Mouse (Mus musculus): ENCODE measurements around the gene Rbm15b. TPM values are rescaled to one million over a fixed set of nuclear protein-coding genes. Genes with fewer than 3 reads are reported as not detected.

The Rbm15b gene
- polyA plus RNA-seq, 1 experiment from 2014 or later: 19.9 TPM

GRCm38 (mm10) chr9:106882176-106882575 lies 5.1 kb downstream of the Rbm15b start:
- Histone ChIP-seq H3K4me1 (peaks cover 51% of the 10 kb centered on the region), H3K4me2 (replicated peaks) (no peak overlapping the region), H3K9me3 (no peaks in the 10 kb centered on the region), H3K36me3 (peaks cover 55% of the 10 kb centered on the region), H3K27me3 (no peaks in the 10 kb centered on the region), H3K9ac (replicated peaks) (no peak overlapping the region), H3K4me3 (no peak overlapping the region), H3K27ac (replicated peaks) (no peak overlapping the region)
- 69% methylated on average over 4 of the region's 4 CpGs for WGBS
- no peak for ATAC-seq (replicated peaks)

DNA sequence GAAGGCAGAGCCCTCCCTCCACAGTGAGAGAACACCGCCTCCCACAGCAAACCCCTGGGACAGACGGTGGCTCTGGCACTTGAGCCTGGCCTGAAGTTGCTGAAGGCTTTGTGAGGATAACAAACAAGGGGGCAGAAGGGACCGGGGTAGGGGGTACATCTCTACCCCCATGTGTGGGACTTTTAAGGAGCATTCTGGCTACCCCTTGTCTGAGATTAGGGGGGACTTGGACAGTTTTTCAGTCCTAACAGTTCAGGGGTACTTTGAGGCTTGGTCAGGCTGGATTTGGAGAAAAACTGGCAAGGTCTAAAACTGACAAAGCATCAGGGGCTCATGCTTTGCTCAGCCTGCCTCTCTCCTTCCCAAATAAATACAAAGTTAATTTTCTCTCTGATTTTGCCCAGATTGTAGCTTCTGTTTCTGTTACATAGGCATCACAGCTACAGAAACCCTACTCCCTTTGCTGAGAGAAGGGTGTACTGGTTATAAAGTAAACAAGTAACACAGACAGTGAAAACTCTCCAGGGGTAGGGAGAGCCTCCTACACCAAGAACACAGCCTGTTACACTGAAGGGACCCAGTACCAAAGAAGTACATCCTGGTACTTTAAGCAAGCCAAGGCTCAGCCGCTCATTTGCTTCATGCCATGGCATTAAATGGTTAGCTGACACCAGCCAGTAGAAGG lies 6.0 kb downstream of the Rbm15b start:
- Histone ChIP-seq H3K4me1 (peaks cover 51% of the 10 kb centered on the region), H3K4me3 (no peak overlapping the region), H3K36me3 (peaks cover 63% of the 10 kb centered on the region), H3K27ac (replicated peaks) (no peak overlapping the region), H3K9me3 (no peaks in the 10 kb centered on the region), H3K4me2 (replicated peaks) (no peak overlapping the region), H3K9ac (replicated peaks) (no peak overlapping the region), H3K27me3 (no peaks in the 10 kb centered on the region)
- WGBS: 69% methylated on average over 4 of the region's 4 CpGs
- ATAC-seq (replicated peaks): no peak

DNA sequence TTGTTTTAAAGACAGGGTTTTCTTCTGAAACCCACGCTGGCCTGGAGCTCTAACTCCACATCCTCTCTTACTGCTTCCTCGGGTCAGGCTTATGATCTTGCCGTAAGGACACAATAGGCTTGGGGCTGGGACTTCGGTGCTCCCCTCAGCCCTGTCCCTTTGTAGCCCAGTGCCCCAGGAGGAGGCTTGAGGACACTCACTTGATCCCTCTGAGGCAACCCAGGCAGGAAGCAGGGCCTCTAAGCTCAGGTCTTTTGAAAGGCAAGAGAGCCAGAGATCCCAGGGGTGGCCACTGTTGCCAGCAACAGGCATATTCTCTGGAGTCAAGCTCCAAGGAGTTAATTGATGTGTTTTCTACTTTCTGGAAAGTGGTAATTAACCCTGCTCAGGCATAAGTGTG lies 7.8 kb downstream of the Rbm15b start:
- 49% methylated on average over 4 of the region's 4 CpGs for WGBS
- Histone ChIP-seq H3K27me3 (no peaks in the 10 kb centered on the region), H3K27ac (replicated peaks) (0 out of 2 replicates have a peak overlapping the region, but pooled peaks have one; percentile 27), H3K4me1 (peaks cover 38% of the 10 kb centered on the region), H3K9me3 (no peaks in the 10 kb centered on the region), H3K36me3 (peaks cover 80% of the 10 kb centered on the region), H3K4me2 (replicated peaks) (no peak overlapping the region), H3K9ac (replicated peaks) (no peak overlapping the region), H3K4me3 (no peak overlapping the region)
- no peak for ATAC-seq (replicated peaks)

- Histone ChIP-seq H3K9me3 (no peaks in the 10 kb centered on the region), H3K4me2 (replicated peaks) (no peak overlapping the region), H3K27me3 (no peaks in the 10 kb centered on the region), H3K27ac (replicated peaks) (no peak overlapping the region), H3K9ac (replicated peaks) (no peak overlapping the region), H3K4me3 (no peak overlapping the region), H3K4me1 (peaks cover 9% of the 10 kb centered on the region), H3K36me3 (peaks cover 75% of the 10 kb centered on the region)
- WGBS: 94% methylated on average over 3 of the region's 3 CpGs
- ATAC-seq (replicated peaks): no peak
Observed at GRCm38 (mm10) chr9:106876666-106877065, 10.6 kb downstream of the Rbm15b start.

DNA sequence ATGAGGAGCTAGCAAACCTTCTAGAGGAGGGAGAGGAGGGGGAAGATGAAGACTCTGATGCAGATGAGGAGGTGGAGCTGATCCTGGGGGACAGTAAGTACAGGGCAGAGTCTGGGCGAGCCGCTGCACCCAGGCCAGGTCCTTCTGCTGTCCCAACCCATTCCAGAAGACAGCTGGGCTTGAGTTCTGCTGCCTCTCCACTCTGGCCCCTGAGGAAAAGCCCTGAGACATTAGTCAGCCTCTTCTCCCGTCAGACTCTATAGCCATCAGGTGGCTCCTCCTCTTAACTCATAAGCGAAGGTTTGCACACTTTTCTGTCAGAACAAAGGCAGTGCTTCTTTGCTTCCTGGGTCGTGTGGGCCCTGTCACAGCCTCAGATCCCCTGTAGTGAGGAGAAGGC lies 13.0 kb downstream of the Rbm15b start:
- H3K27me3 ChIP-seq: no peaks in the 10 kb centered on the region
- peaks cover 60% of the 10 kb centered on the region for H3K36me3 ChIP-seq
- H3K27ac ChIP-seq (replicated peaks): no peak overlapping the region
- H3K9ac ChIP-seq (replicated peaks): no peak overlapping the region
- ATAC-seq (replicated peaks): no peak
- H3K9me3 ChIP-seq: no peaks in the 10 kb centered on the region
- no peaks in the 10 kb centered on the region for H3K4me1 ChIP-seq
- no peak overlapping the region for H3K4me3 ChIP-seq
- no peak overlapping the region for H3K4me2 ChIP-seq (replicated peaks)
- WGBS: 79% methylated on average over 5 of the region's 5 CpGs

DNA sequence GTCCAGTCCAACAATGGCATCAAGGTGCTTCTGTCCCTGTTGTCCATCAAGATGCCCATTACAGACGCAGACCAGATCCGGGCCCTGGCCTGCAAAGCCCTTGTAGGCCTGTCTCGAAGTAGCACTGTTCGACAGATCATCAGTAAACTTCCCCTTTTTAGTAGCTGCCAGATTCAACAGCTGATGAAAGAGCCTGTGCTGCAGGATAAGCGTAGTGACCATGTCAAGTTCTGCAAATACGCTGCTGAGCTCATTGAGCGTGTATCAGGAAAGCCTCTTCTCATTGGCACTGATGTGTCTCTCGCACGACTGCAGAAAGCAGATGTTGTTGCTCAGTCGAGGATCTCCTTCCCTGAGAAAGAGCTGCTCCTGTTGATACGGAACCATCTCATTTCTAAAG lies 29.2 kb downstream of the Rbm15b start:
- H3K27me3 ChIP-seq: no peaks in the 10 kb centered on the region
- no peaks in the 10 kb centered on the region for H3K9me3 ChIP-seq
- 92% methylated on average over 11 of the region's 11 CpGs for WGBS
- H3K4me2 ChIP-seq (replicated peaks): no peak overlapping the region
- ATAC-seq (replicated peaks): no peak
- H3K9ac ChIP-seq (replicated peaks): no peak overlapping the region
- no peak overlapping the region for H3K4me3 ChIP-seq
- H3K36me3 ChIP-seq: peaks cover 81% of the 10 kb centered on the region
- no peak overlapping the region for H3K27ac ChIP-seq (replicated peaks)
- no peaks in the 10 kb centered on the region for H3K4me1 ChIP-seq

DNA sequence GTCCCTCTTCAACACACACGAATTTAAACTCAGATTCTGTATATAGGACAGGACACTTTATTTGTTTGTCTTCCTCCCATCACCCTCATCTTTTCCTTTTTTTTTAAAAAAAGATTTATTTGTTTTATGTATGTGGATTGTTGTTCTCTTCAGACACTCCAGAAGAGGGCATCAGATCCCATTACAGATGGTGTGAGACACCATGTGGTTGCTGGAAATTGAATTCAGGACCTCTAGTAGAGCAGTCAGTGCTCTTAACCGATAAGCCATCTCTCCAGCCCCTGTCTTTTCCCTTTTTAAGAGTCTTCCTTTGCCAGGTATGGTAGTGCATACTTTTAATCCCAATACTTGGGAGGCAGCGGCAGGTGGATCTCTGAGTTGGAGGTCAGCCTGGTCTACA lies 30.6 kb downstream of the Rbm15b start:
- H3K27ac ChIP-seq (replicated peaks): no peak overlapping the region
- H3K36me3 ChIP-seq: peaks cover 82% of the 10 kb centered on the region
- no peak overlapping the region for H3K4me3 ChIP-seq
- no peak for ATAC-seq (replicated peaks)
- 85% methylated on average over 3 of the region's 3 CpGs for WGBS
- no peak overlapping the region for H3K9ac ChIP-seq (replicated peaks)
- no peaks in the 10 kb centered on the region for H3K4me1 ChIP-seq
- no peaks in the 10 kb centered on the region for H3K27me3 ChIP-seq
- no peaks in the 10 kb centered on the region for H3K9me3 ChIP-seq
- no peak overlapping the region for H3K4me2 ChIP-seq (replicated peaks)

- Histone ChIP-seq H3K27ac (replicated peaks) (no peak overlapping the region), H3K9ac (replicated peaks) (no peak overlapping the region), H3K4me2 (replicated peaks) (no peak overlapping the region), H3K9me3 (no peaks in the 10 kb centered on the region), H3K36me3 (peaks cover 75% of the 10 kb centered on the region), H3K27me3 (no peaks in the 10 kb centered on the region), H3K4me3 (no peak overlapping the region), H3K4me1 (no peaks in the 10 kb centered on the region)
- 97% methylated on average over 6 of the region's 6 CpGs for WGBS
- no peak for ATAC-seq (replicated peaks)
Observed at GRCm38 (mm10) chr9:106842800-106843199, 44.4 kb downstream of the Rbm15b start.

GRCm38 (mm10) chr9:106840569-106840968 lies 46.7 kb downstream of the Rbm15b start:
- ATAC-seq (replicated peaks): no peak
- Histone ChIP-seq H3K4me3 (no peak overlapping the region), H3K4me2 (replicated peaks) (no peak overlapping the region), H3K9me3 (no peaks in the 10 kb centered on the region), H3K4me1 (no peaks in the 10 kb centered on the region), H3K27ac (replicated peaks) (no peak overlapping the region), H3K27me3 (no peaks in the 10 kb centered on the region), H3K36me3 (peaks cover 75% of the 10 kb centered on the region), H3K9ac (replicated peaks) (no peak overlapping the region)
- 96% methylated on average over 1 of the region's 1 CpGs for WGBS

Other genes starting within 250 kb of the Rbm15b start
- gene Grm2, start 231.3 kb downstream of the Rbm15b start, polyA plus RNA-seq (2015; fragmentation: Nextera tagmentation; extraction: Ambion mirVana): 9.2 and 9.7 TPM in 2 replicates
- gene Tex264, start 201.5 kb downstream of the Rbm15b start, polyA plus RNA-seq (2015; fragmentation: Nextera tagmentation; extraction: Ambion mirVana): 49.0 and 49.3 TPM in 2 replicates
- 8.0 and 8.3 TPM in 2 replicates for gene Rad54l2, start 98.2 kb downstream of the Rbm15b start, polyA plus RNA-seq (2015; fragmentation: Nextera tagmentation; extraction: Ambion mirVana)
- 18.5 and 26.1 TPM in 2 replicates for gene Dcaf1, start 65.6 kb downstream of the Rbm15b start, polyA plus RNA-seq (2015; fragmentation: Nextera tagmentation; extraction: Ambion mirVana)
- 189 and 204 TPM in 2 replicates for gene Manf, start 4.6 kb upstream of the Rbm15b start, polyA plus RNA-seq (2015; fragmentation: Nextera tagmentation; extraction: Ambion mirVana)

All from forebrain, embryonic 15.5 days (tissue).